Mouse (Mus musculus) brain, adult 10 weeks (tissue): Measurements from ENCODE around the gene Zfp771. TPM values are rescaled to one million over a fixed set of nuclear protein-coding genes. Genes with fewer than 3 reads are reported as not detected.

Source experiments
- polyA plus RNA-seq: library from polyadenylated mRNA; stranded (reverse); fragments of 350-450 nt; fragmentation: Illumina TruSeq; extraction: RNeasy Lipid Tissue Mini Kit (QIAGEN cat#74804); gene quantifications from one replicate; pipeline ENCODE4 v1.2.3, GENCODE M21; 2015; ENCODE audit warnings: low read depth, low replicate concordance

The Zfp771 gene
- polyA plus RNA-seq, result 23.6 TPM

GRCm38 (mm10) chr7:127243870-127244657, at the start of gene Zfp771:
TSS of gene Zfp771 (plus strand) at chr7:127244274.

GRCm38 (mm10) chr7:127195544-127196295, 48.4 kb upstream of the Zfp771 start, which contains the start of gene Cd2bp2:
TSS of gene Cd2bp2 (minus strand) at chr7:127196050.

GRCm38 (mm10) chr7:127208295-127208552, 35.9 kb upstream of the Zfp771 start, which contains the start of gene Tbc1d10b:
TSS of gene Tbc1d10b (minus strand) at chr7:127208468.

GRCm38 (mm10) chr7:127208553-127209438, 35.3 kb upstream of the Zfp771 start, which contains the start of gene Mylpf:
TSS of gene Mylpf (plus strand) at chr7:127208890.

GRCm38 (mm10) chr7:127232622-127233367, 11.3 kb upstream of the Zfp771 start, which contains the start of the genes Zfp553 and Sept1:
TSS of gene Zfp553 (plus strand) at chr7:127233061.
TSS of gene Sept1 (minus strand) at chr7:127233130.

GRCm38 (mm10) chr7:127260309-127261111, 16.4 kb downstream of the Zfp771 start, which contains the start of gene Dctpp1:
TSS of gene Dctpp1 (minus strand) at chr7:127260709.

GRCm38 (mm10) chr7:127273925-127274789, 30.1 kb downstream of the Zfp771 start, which contains the start of gene Sephs2:
TSS of gene Sephs2 (minus strand) at chr7:127274055.

GRCm38 (mm10) chr7:127296098-127296497, 52.0 kb downstream of the Zfp771 start, which contains the start of gene Itgal:
TSS of gene Itgal (plus strand) at chr7:127296260.

Other genes with a start within 250 kb of the Zfp771 start
- 4.3 TPM for gene Mvp, start 229.7 kb upstream of the Zfp771 start, polyA plus RNA-seq
- not detected for gene Pagr1b, start 227.8 kb upstream of the Zfp771 start, polyA plus RNA-seq
- 21.8 TPM for gene Pagr1a, start 226.9 kb upstream of the Zfp771 start, polyA plus RNA-seq
- gene Gm42742, start 223.2 kb upstream of the Zfp771 start, polyA plus RNA-seq, result 57.4 TPM
- gene Prrt2, start 223.1 kb upstream of the Zfp771 start, polyA plus RNA-seq, result 205 TPM
- 137 TPM for gene Maz, start 217.2 kb upstream of the Zfp771 start, polyA plus RNA-seq
- gene Kif22, start 201.8 kb upstream of the Zfp771 start, polyA plus RNA-seq, result 8.7 TPM
- not detected for gene Zg16, start 156.9 kb upstream of the Zfp771 start, polyA plus RNA-seq
- gene AI467606, start 152.9 kb upstream of the Zfp771 start, polyA plus RNA-seq, result 2.3 TPM
- gene Qprt, start 122.0 kb upstream of the Zfp771 start, polyA plus RNA-seq, result 0.36 TPM
- gene Spn, start 106.5 kb upstream of the Zfp771 start, polyA plus RNA-seq, result 0.21 TPM
- gene Cd2bp2, start 48.2 kb upstream of the Zfp771 start, polyA plus RNA-seq, result 74.5 TPM
- 53.6 TPM for gene Tbc1d10b, start 35.8 kb upstream of the Zfp771 start, polyA plus RNA-seq
- gene Mylpf, start 35.4 kb upstream of the Zfp771 start, polyA plus RNA-seq, result 5.3 TPM
- gene Zfp553, start 11.2 kb upstream of the Zfp771 start, polyA plus RNA-seq, result 14.3 TPM
- 6.4 TPM for gene Sept1, start 11.1 kb upstream of the Zfp771 start, polyA plus RNA-seq
- gene Dctpp1, start 16.4 kb downstream of the Zfp771 start, polyA plus RNA-seq, result 44.7 TPM
- 35.9 TPM for gene Sephs2, start 29.8 kb downstream of the Zfp771 start, polyA plus RNA-seq
- gene Itgal, start 52.0 kb downstream of the Zfp771 start, polyA plus RNA-seq, result 0.46 TPM
- gene Zfp768, start 101.3 kb downstream of the Zfp771 start, polyA plus RNA-seq, result 11.7 TPM
- 5.3 TPM for gene Zfp747, start 131.8 kb downstream of the Zfp771 start, polyA plus RNA-seq
- gene 9130019O22Rik, start 142.9 kb downstream of the Zfp771 start, polyA plus RNA-seq, result 2.3 TPM
- 5.9 TPM for gene E430018J23Rik, start 149.4 kb downstream of the Zfp771 start, polyA plus RNA-seq
- gene Zfp764, start 162.5 kb downstream of the Zfp771 start, polyA plus RNA-seq, result 5.1 TPM
- gene Zfp688, start 177.8 kb downstream of the Zfp771 start, polyA plus RNA-seq, result 20.0 TPM
- gene Zfp689, start 204.9 kb downstream of the Zfp771 start, polyA plus RNA-seq, result 4.0 TPM
- 26.1 TPM for gene Prr14, start 215.3 kb downstream of the Zfp771 start, polyA plus RNA-seq
- gene Fbrs, start 234.9 kb downstream of the Zfp771 start, polyA plus RNA-seq, result 44.8 TPM